In genomic region chr15:82147611-82148111, GRCm38 (mm10) we compare ENCODE assay signal across 7 mouse cellular contexts. TPM values are rescaled to one million over a fixed set of nuclear protein-coding genes. Genes with fewer than 3 reads are reported as not detected.
DNase-seq lines count a peak whose midpoint lies in the region; ATAC-seq and TF ChIP-seq lines count a peak whose summit lies in the region.

No protein-coding gene starts in this region.

- H3K9ac ChIP-seq in forebrain, embryonic 16.5 days (replicated peaks; ENCODE audit: low read depth, low read length), result peak overlapping the region; percentile 89
- peak overlapping the region; percentile 90 for H3K9ac ChIP-seq in hindbrain, embryonic 13.5 days

- H3K27me3 ChIP-seq in Patski, result no peaks in the 10 kb centered on the region
- H3K27me3 ChIP-seq in forebrain, embryonic 16.5 days (replicated peaks; ENCODE audit: control insufficient read depth, insufficient read depth, low read length), result no peaks in the 10 kb centered on the region
- H3K27me3 ChIP-seq in hindbrain, embryonic 13.5 days, result no peaks in the 10 kb centered on the region
- H3K27me3 ChIP-seq in megakaryocyte, embryonic 14.5 days (replicated peaks), result no peaks in the 10 kb centered on the region

- CTCF ChIA-PET in Patski (lab: Charles Lee), result interaction anchor here (1.1 to 1.2 kb wide), 2 partner anchors 16 to 18 kb away, joined by 4 read pairs; no protein-coding TSS in a partner anchor

- POLR2A ChIA-PET in Patski (lab: Charles Lee), result interaction anchor here (1.1 to 1.5 kb wide), 3 partner anchors 19 to 36 kb away, joined by 3 to 4 read pairs (median 3); partner anchors contain the start of gene Ccdc134

- TF ChIP-seq CTCF in Patski (IDR thresholded peaks at IDR 0.05), result no peak

- H3K9me3 ChIP-seq in forebrain, embryonic 16.5 days (ENCODE audit: control insufficient read depth, low read length), result no peaks in the 10 kb centered on the region
- no peaks in the 10 kb centered on the region for H3K9me3 ChIP-seq in hindbrain, embryonic 13.5 days
- H3K9me3 ChIP-seq in megakaryocyte, embryonic 14.5 days, result no peaks in the 10 kb centered on the region

- WGBS in forebrain, embryonic 16.5 days, result 0% methylated on average over 38 of the region's 50 CpGs
- WGBS in hindbrain, embryonic 13.5 days, result under 1% methylated on average over 47 of the region's 50 CpGs

- in situ Hi-C loops in Patski (cut with MboI; ENCODE audit: low pct_unique_long_range_greater_than_20kb), result no loop called here

- peaks cover 26% of the 10 kb centered on the region for H3K4me1 ChIP-seq in forebrain, embryonic 16.5 days (replicated peaks; ENCODE audit: control insufficient read depth, insufficient read depth, low read length)
- peaks cover 67% of the 10 kb centered on the region for H3K4me1 ChIP-seq in hindbrain, embryonic 13.5 days (replicated peaks)
- peaks cover 70% of the 10 kb centered on the region for H3K4me1 ChIP-seq in megakaryocyte, embryonic 14.5 days

- peak; percentile 40 for ATAC-seq in Patski
- ATAC-seq in forebrain, embryonic 16.5 days, result no peak; the same call in 1 of the 2 replicates
- no peak; the same call in 1 of the 2 replicates for ATAC-seq in hindbrain, embryonic 13.5 days (ENCODE audit: low FRiP score)

- DNase-seq in Patski (ENCODE audit: low read depth, low spot score), result no peak
- peak; percentile 72 for DNase-seq in cerebellum, adult 11-12 months
- peak; percentile 67 to 73 for DNase-seq in left cerebral cortex, adult 18-20 months (ENCODE audit: low spot score in 2 of 2)
- peak; percentile 28 for DNase-seq in skeletal muscle tissue, adult 2 months (ENCODE audit: low read depth, low spot score)

- H3K36me3 ChIP-seq in forebrain, embryonic 16.5 days (ENCODE audit: control insufficient read depth, insufficient read depth), result no peaks in the 10 kb centered on the region
- peaks cover 4% of the 10 kb centered on the region; the same call in 1 of the 2 replicates for H3K36me3 ChIP-seq in hindbrain, embryonic 13.5 days
- H3K36me3 ChIP-seq in megakaryocyte, embryonic 14.5 days (replicated peaks; ENCODE audit: low read length), result peaks cover 38% of the 10 kb centered on the region

- peak overlapping the region; percentile 88 for H3K4me2 ChIP-seq in forebrain, embryonic 16.5 days (ENCODE audit: low read length)
- H3K4me2 ChIP-seq in hindbrain, embryonic 13.5 days, result peak overlapping the region; percentile 88

- peak overlapping the region; percentile 97 for H3K27ac ChIP-seq in forebrain, embryonic 16.5 days (ENCODE audit: low read length)
- H3K27ac ChIP-seq in hindbrain, embryonic 13.5 days, result peak overlapping the region; percentile 99

- peak overlapping the region; percentile 88 for H3K4me3 ChIP-seq in forebrain, embryonic 16.5 days (replicated peaks; ENCODE audit: low read length)
- H3K4me3 ChIP-seq in hindbrain, embryonic 13.5 days, result peak overlapping the region; percentile 71
- H3K4me3 ChIP-seq in megakaryocyte, embryonic 14.5 days (replicated peaks), result peak overlapping the region; percentile 99

RNA-seq across cellular contexts. Expression of gene Srebf2, which starts 0.7 kb away (rescaled TPM):
- polyA plus RNA-seq in Patski (2021), result 84.6 TPM
- 229 and 232 TPM in 2 replicates for polyA plus RNA-seq in forebrain, embryonic 16.5 days (2015; fragmentation: Nextera tagmentation; extraction: Ambion mirVana)
- polyA plus RNA-seq in hindbrain, embryonic 13.5 days (2015; fragmentation: Nextera tagmentation; extraction: Ambion mirVana), result 179 and 193 TPM in 2 replicates
- total RNA-seq in left cerebral cortex, adult 18-20 months (2021), result 100 to 1,000 TPM; 213 to 223 TPM
- 351 and 1,948 TPM in 2 replicates for polyA plus RNA-seq in megakaryocyte, embryonic 14.5 days (2012; ENCODE audit: insufficient read depth, low replicate concordance)

RNA-seq across cellular contexts. Expression of gene Ccdc134, which starts 19.9 kb away (rescaled TPM):
- 18.0 TPM for polyA plus RNA-seq in Patski (2021)
- 16.2 and 16.3 TPM in 2 replicates for polyA plus RNA-seq in forebrain, embryonic 16.5 days (2015; fragmentation: Nextera tagmentation; extraction: Ambion mirVana)
- polyA plus RNA-seq in hindbrain, embryonic 13.5 days (2015; fragmentation: Nextera tagmentation; extraction: Ambion mirVana), result 13.0 and 14.8 TPM in 2 replicates
- total RNA-seq in left cerebral cortex, adult 18-20 months (2021), result 10 to 100 TPM; 11.1 to 12.6 TPM
- polyA plus RNA-seq in megakaryocyte, embryonic 14.5 days (2012; ENCODE audit: insufficient read depth, low replicate concordance), result 4.1 and 35.3 TPM in 2 replicates
